Mouse (Mus musculus) stomach, postnatal 0 days (tissue): ENCODE measurements around the gene Aldh8a1. TPM values are rescaled to one million over a fixed set of nuclear protein-coding genes. Genes with fewer than 3 reads are reported as not detected.
"Not testable (repeated sequence)": the region's sequence is repeated elsewhere in the genome, so short reads cannot be mapped to it uniquely, and the experiment has no call there.

Experiments
- ATAC-seq: fragments of 200-750 bp; cut with Nextera tagmentation; 2 replicates; pipeline ENCODE4 v1.8.0; 2017; ENCODE audit not compliant: low FRiP score, low TSS enrichment
- DNase-seq: peaks from one replicate; pipeline ENCODE4 v3.0.0-alpha.2; 2016; ENCODE audit warnings: low spot score
- H3K27ac ChIP-seq: fragments of 300-500 bp; sonication (generic); replicated peaks from 2 replicates; pipeline ENCODE4 v1.5.1; 2014; ENCODE audit warnings: mild to moderate bottlenecking, control low read depth
- H3K27me3 ChIP-seq: fragments of 300-500 bp; sonication (generic); 2 replicates; pipeline ENCODE4 v1.6.1; 2014; ENCODE audit warnings: low read length; ENCODE audit not compliant: control insufficient read depth, insufficient read depth
- H3K36me3 ChIP-seq: fragments of 300-500 bp; sonication (generic); 2 replicates; pipeline ENCODE4 v1.6.1; 2014; ENCODE audit warnings: low read length, mixed read lengths; ENCODE audit not compliant: control insufficient read depth, insufficient read depth
- H3K4me1 ChIP-seq: fragments of 300-500 bp; sonication (generic); replicated peaks from 2 replicates; pipeline ENCODE4 v1.6.1; 2014; ENCODE audit warnings: antibody characterized with exemption; ENCODE audit not compliant: control insufficient read depth, insufficient read depth
- H3K4me2 ChIP-seq: fragments of 300-500 bp; sonication (generic); replicated peaks from 2 replicates; pipeline ENCODE4 v1.6.1; 2014; ENCODE audit warnings: low read depth, mild to moderate bottlenecking, control low read depth, moderate library complexity
- H3K4me3 ChIP-seq: fragments of 300-500 bp; sonication (generic); 2 replicates; pipeline ENCODE4 v1.5.1; 2014; ENCODE audit warnings: low read depth, low read length, control low read depth
- H3K9ac ChIP-seq: fragments of 300-500 bp; sonication (generic); 2 replicates; pipeline ENCODE4 v1.6.1; 2014; ENCODE audit warnings: mild to moderate bottlenecking, low read length, control low read depth, mixed read lengths
- H3K9me3 ChIP-seq: fragments of 300-500 bp; sonication (generic); 2 replicates; pipeline ENCODE4 v1.6.1; 2016; ENCODE audit warnings: low read length; ENCODE audit not compliant: control insufficient read depth
- CTCF ChIP-seq: IDR thresholded peaks from 2 replicates; pipeline ENCODE4 v1.5.1; 2016; ENCODE audit warnings: antibody characterized with exemption, low read depth, mild to moderate bottlenecking, moderate library complexity
- EP300 ChIP-seq: optimal IDR thresholded peaks from 2 replicates; pipeline ENCODE3; 2016; ENCODE audit warnings: antibody characterized with exemption
- WGBS: fragments of 180-500 bp; shearing (Covaris S2); extraction: QIAGEN DNeasy Blood & Tissue Kit; methylation state at CpG from one replicate; pipeline ENCODE4 v1.1.7; 2014; 5-methylcytosine and 5-hydroxymethylcytosine counted together
- polyA plus RNA-seq: library from polyadenylated mRNA; unstranded; fragments of >200 nt; fragmentation: Nextera tagmentation; extraction: Ambion mirVana; gene quantifications from 2 replicates; pipeline ENCODE4 v1.2.1, GENCODE M21; 2015

Aldh8a1 gene
- polyA plus RNA-seq, 1 experiment from 2014 or later, result 0.05 TPM

GRCm38 (mm10) chr10:21390440-21390839 lies 13.3 kb downstream of the Aldh8a1 start:
- Histone ChIP-seq H3K36me3 (no peaks in the 10 kb centered on the region), H3K4me3 (no peak overlapping the region), H3K9me3 (no peaks in the 10 kb centered on the region), H3K4me1 (no peaks in the 10 kb centered on the region), H3K27me3 (no peaks in the 10 kb centered on the region), H3K27ac (no peak overlapping the region), H3K4me2 (no peak overlapping the region), H3K9ac (no peak overlapping the region)
- WGBS, result 77% methylated on average over 4 of the region's 4 CpGs
- ATAC-seq (no peak), DNase-seq (no peak)
- TF ChIP-seq CTCF, result no peak

GRCm38 (mm10) chr10:21391286-21391685 lies 14.2 kb downstream of the Aldh8a1 start:
- Histone ChIP-seq H3K9me3 (no peaks in the 10 kb centered on the region), H3K27ac (no peak overlapping the region), H3K4me3 (no peak overlapping the region), H3K27me3 (no peaks in the 10 kb centered on the region), H3K4me1 (no peaks in the 10 kb centered on the region), H3K9ac (no peak overlapping the region), H3K4me2 (no peak overlapping the region), H3K36me3 (no peaks in the 10 kb centered on the region)
- ATAC-seq (no peak), DNase-seq (no peak)
- TF ChIP-seq EP300 (no peak), CTCF (no peak)
- WGBS, result 63% methylated on average over 4 of the region's 4 CpGs

DNA sequence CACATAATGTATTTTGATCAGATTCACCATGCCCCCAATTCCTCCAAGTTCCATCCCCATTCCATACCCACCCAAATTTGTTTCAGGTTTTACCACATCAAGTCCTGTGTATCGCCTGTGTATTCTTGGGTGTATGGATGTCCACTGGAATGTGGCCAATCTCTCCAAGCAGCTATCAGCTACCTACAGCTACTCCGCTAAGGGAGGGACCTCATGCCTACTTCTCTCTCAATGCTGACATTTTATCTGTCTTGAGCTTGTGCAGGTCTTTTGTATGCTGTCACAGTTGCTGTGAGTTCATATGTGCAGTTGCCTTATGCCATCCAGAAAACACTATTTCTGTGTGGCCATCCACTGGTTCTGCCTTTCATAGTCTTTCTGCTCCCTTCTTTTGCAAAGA lies 16.3 kb downstream of the Aldh8a1 start:
- Histone ChIP-seq H3K27ac (no peak overlapping the region), H3K9ac (no peak overlapping the region), H3K36me3 (no peaks in the 10 kb centered on the region), H3K4me1 (no peaks in the 10 kb centered on the region), H3K27me3 (no peaks in the 10 kb centered on the region), H3K4me2 (no peak overlapping the region), H3K9me3 (no peaks in the 10 kb centered on the region), H3K4me3 (no peak overlapping the region)
- no peak for DNase-seq
- 89% methylated on average over 2 of the region's 2 CpGs for whole genome bisulfite sequencing
- ATAC-seq, result no peak
- TF ChIP-seq EP300 (no peak), CTCF (no peak)

DNA sequence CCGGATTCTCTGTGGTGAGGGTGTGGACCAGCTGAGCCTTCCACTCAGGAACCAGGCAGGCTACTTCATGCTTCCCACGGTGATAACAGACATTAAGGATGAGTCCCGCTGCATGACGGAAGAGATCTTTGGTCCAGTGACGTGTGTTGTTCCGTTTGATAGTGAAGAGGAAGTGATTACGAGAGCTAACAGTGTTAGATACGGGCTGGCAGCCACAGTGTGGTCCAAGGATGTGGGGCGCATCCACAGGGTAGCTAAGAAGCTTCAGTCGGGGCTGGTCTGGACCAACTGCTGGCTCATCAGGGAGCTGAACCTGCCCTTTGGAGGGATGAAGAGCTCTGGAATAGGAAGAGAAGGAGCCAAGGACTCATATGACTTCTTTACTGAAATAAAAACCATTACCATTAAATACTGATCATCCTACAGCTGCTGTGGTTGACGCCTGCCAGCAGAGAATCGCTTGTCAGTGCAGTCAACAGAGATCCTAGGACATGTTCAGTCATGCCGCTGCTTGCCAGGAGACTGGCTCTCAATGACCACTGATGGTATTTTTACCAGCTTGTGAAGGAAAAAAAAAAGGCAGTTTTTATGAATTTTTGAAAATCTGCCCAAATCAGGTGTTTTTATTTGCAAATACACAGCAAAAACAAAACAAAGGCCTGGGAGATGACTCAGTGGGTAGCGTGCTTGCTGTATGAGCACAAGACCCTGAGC lies 18.5 kb downstream of the Aldh8a1 start:
- TF ChIP-seq CTCF (no peak), EP300 (no peak)
- no peaks in the 10 kb centered on the region for H3K4me1 ChIP-seq
- H3K27me3 ChIP-seq, result no peaks in the 10 kb centered on the region
- H3K4me3 ChIP-seq, result no peak overlapping the region
- no peak overlapping the region for H3K9ac ChIP-seq
- no peak for DNase-seq
- no peaks in the 10 kb centered on the region for H3K36me3 ChIP-seq
- no peak overlapping the region for H3K4me2 ChIP-seq
- H3K27ac ChIP-seq, result no peak overlapping the region
- no peak for ATAC-seq
- WGBS, result 79% methylated on average over 14 of the region's 14 CpGs
- no peaks in the 10 kb centered on the region for H3K9me3 ChIP-seq

DNA sequence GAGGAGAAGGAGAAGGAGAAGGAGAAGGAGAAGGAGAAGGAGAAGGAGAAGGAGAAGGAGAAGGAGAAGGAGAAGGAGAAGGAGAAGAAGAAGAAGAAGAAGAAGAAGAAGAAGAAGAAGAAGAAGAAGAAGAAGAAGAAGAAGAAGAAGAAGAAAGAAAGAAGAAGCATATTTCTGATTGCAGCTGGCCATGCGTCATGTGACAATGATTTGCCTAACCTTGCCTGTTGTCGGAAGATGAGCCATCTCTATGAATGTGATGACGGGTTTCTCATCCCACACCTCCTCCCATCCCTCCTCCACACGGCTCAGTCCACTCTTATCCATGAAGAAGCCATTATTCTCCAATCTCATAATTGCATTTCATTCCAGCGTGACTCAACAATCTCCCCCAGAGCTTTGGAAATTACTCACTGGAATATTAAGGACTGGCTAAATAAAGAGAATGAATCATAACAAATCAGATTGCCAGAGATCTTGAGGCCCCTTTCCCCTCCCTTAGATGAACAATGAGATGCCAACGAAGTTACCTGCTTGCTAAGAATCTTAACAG lies 21.9 kb downstream of the Aldh8a1 start:
- ATAC-seq, H3K27me3 ChIP-seq, H3K4me1 ChIP-seq, H3K36me3 ChIP-seq, H3K4me2 ChIP-seq, H3K9ac ChIP-seq, H3K27ac ChIP-seq, DNase-seq, H3K9me3 ChIP-seq, H3K4me3 ChIP-seq: not testable (repeated sequence)
- 60% methylated on average over 6 of the region's 6 CpGs for whole genome bisulfite sequencing

DNA sequence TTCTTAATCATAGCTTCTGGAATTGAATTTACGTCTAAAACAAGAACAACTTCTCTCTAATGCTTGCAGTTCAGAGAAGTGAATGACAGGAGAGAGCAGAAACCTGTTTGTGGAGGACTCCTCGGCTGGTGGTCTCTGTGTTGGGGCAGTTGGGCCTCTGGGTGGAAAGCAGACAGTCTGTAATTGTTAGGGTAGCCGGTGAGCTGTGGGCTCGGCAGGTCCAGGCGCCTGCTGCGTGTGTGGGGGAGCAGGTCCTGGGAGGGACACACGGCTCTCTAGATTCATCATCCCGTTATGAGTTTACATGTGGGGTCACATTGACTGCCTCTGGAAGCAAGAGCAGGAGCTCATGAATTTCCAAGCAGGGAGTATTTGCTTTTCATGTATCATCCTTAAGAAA lies 22.5 kb downstream of the Aldh8a1 start:
- Histone ChIP-seq H3K36me3 (no peaks in the 10 kb centered on the region), H3K4me2 (no peak overlapping the region), H3K27me3 (no peaks in the 10 kb centered on the region), H3K9ac (no peak overlapping the region), H3K9me3 (no peaks in the 10 kb centered on the region), H3K4me3 (no peak overlapping the region), H3K4me1 (no peaks in the 10 kb centered on the region), H3K27ac (no peak overlapping the region)
- WGBS, result 44% methylated on average over 8 of the region's 8 CpGs
- TF ChIP-seq EP300, result no peak
- TF ChIP-seq CTCF, result no peak
- ATAC-seq, result no peak
- DNase-seq, result no peak
